Mouse (Mus musculus): ENCODE data around the gene Rap1gds1.

The Rap1gds1 gene

DNA sequence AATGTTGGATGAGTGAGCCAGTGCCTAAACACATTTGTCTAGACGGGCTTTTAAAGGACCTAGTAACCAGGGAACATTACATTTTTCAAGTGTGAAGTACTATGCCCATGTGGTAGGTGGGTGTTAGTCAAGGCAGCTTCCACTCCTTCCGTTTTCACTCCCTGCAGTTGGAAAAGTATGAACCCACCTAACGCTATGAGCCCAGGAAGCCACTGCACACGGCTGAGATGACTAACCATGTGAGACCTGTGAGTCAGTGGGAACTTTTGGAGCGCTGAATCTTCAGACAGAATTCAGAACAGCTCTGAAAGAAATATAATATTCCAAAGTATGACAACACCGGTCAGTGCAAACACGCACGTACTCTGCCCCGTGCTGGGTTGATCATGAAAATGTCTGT lies 125.9 kb downstream of the Rap1gds1 start:
- no peak for DNase-seq (ENCODE audit: low read depth in 1 of 2, low spot score in 2 of 2)

DNA sequence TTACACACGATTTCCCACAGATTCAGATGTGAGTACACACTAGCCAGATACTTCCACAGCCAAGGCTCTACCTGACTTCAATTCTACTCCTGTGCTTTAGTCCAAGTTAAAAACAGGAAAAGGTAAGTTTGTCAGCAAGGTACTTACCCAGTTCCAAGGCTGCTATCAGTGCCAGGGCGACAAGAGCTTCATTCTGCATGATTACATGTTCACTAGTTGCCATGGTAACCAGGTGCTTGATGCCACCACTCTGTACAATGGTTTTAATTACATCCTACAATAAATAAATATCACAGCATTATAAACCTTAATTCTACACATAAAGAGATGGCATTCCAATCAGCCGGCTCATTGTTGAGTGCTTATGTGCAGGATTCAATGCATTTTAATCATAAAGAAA lies 129.5 kb downstream of the Rap1gds1 start:
- no peak for DNase-seq (ENCODE audit: low read depth in 1 of 2, low spot score in 2 of 2)

DNA sequence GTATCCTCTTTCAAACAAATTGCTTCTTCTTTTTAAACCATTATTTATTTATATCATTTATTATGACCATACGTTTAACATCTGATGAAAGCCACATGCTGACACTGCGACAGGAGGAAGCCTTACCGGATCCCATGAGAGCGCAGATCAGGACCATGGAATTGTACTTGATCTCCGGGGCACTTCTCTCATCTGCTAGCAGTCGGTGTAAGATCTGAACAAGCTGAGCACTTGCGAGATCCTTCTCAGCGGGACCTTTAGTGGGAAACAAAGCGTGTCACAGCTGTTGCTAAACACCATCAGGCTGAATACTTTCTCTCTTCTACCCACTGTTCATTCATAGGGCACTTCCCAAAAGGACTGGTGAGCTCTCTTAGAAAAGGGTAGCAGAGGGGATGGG lies 133.4 kb downstream of the Rap1gds1 start:
- DNase-seq (ENCODE audit: low read depth in 1 of 2, low spot score in 2 of 2), result no peak

DNA sequence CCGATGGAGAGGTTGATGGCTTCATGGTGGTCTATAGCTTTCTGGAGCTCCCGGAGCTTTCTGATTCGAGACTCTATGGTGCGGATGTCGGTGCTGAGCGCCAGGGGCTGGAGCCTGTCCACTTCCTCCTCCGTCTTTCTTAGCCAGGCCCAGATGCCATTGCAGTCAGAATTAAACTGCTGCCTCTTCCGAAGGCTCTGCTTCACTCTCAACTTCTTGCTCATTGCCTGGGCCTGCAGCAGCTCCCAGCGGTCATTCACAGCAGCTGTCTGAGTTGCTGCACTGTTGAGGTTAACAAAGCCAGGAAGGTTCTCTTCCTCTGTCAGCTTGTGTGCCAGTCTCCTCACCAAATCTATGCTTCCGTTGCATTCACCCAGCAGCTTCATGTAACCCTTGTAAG lies 137.8 kb downstream of the Rap1gds1 start:
- no peak for DNase-seq (ENCODE audit: low read depth in 1 of 2, low spot score in 2 of 2)

DNA sequence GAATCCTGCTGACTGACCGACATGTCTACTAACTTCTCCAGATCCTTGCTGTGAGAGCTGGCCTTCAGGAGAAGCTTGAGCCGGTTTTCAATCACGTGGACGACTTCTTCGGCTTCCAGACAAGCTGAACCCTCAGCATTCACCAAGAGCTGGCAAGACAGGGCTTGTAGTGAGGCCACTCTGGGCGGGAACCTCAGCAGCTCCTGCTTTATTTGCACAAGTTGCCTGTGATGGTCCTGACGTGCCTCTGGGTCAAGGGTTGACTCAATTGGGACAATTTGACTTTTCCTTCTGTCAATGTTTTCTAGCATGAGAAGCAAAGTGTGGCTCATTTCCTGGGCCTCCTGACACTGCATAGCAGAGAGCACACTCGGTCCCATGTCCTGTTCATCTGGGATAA lies 138.2 kb downstream of the Rap1gds1 start:
- DNase-seq (ENCODE audit: low read depth in 1 of 2, low spot score in 2 of 2), result no peak

DNA sequence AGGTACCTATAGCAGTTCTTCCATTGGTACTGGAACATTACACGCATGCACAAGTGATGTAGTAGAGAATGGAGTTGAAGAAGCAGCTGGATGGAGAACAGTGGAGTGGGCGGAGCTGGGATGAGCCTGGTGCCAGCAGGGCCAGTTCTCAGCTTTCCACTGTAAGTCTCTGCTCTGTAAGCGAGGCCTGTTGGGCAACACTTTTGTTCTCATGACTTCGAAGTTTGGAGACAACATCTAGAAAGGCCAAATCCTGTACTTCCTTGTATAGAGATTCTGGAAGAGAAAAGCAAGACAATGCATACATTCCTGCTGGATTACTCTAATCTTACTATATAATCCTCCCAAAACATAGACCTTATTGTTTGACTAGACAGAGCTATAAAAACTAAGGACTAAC lies 147.6 kb downstream of the Rap1gds1 start:
- DNase-seq (ENCODE audit: low read depth in 1 of 2, low spot score in 2 of 2), result no peak

DNA sequence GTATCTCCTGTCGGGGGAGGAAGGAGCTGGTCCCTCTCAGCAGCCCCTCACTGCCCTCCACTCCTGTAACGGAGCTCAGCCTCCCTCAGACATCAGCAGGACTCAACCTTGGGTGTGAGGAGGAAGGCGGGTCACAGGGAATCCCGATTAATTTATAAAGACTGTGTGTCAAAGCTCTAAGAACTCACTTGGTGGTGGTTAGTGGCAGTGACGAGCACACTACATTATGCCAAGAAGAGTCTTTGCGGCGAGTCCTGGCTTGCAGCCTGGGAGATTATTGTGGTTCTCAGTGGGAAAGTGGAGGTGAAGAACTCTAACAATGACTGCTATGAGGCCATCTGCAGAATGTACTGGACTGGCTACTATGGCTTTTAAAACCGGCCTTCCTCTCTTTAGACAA lies 148.8 kb downstream of the Rap1gds1 start:
- DNase-seq (ENCODE audit: low read depth in 1 of 2, low spot score in 2 of 2), result no peak

DNA sequence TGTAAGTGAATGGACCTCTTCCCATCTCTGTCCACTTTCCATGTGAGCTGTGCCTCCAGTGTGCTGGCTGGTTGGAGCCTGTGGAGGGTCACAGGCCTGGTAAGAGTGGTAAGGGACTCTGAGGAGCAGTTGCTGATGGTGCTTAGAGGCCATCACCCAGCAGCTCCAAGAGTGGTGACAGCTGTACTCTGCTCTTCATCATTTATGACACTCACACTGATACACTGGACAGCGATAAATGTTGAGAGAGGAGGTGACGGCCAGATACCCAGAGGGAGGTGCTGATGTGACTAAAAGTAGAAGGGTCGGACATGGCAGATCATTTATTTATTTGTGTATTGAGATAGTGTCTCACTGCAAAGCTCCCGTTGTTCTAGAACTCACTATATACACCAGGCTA lies 156.8 kb downstream of the Rap1gds1 start:
- no peak for DNase-seq (ENCODE audit: low read depth in 1 of 2, low spot score in 2 of 2)

DNA sequence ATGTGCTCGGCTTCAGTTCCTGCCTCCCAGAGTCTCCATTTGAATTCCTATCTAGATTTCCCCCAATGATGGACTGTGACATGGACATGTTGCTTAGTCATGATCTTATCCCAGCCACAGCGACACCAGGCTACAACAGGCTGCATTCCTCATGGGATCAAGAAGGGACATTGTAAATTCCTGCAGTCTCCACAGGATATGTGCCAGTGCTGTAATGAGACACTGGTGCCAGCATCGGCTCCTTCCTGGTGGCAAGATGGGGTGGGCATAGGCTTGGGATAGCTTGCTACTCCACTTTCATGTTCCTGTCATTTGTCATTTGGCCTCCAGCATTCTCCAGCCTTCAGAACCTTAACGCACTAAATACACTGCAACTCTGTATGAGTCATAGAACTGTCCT lies 158.0 kb downstream of the Rap1gds1 start:
- no peak for DNase-seq (ENCODE audit: low read depth in 1 of 2, low spot score in 2 of 2)

DNA sequence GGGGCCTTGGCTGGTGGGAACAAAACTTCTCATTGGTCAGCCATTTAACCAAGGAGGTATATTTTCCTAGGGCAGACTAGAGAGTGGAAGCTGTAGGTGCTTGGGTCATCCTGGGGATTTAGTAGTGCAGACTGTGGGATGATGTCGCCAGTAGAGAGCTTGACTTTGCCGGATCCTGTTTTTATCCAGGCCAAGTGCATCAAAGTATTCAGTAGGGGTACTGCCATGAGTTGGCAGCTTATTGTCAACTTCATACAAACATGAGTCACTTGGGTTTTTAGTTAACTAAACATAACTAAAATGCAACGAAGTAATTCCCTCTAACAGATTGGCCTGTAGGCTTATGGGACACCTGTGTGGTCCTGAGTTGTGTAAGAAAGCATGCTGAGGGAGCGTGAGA lies 158.4 kb downstream of the Rap1gds1 start:
- DNase-seq (ENCODE audit: low read depth in 1 of 2, low spot score in 2 of 2), result no peak

DNA sequence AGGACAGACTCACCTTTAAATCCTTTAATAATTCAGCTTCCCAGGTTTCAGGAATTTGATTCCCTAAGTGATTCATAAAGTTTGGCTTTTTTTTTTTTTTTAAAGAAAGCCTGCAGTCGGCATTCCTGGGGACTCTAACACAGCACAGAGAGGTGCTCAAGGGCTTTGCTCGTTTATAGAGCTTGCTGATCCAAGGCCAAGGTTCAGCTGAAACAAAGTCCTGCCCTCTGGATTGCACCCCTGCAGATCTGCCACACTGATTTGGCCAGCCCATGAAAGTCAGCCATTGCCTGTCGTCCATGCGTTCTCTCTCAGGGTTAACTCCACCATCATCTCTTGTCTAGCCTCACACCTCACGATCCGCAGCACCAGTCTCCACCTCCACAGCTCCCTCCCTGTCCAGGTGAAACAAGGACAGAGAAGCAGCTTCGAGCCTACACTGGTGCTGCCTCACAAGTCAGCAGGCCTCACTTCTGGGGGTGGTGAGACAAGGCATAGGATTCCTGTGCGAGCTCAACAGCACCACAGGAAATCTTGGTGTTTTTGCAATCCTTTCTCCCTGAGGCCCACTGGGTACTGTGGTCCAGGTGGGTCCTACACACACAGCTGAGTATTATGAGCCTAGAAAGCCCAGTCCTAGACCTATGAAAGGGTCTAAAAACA lies 160.2 kb downstream of the Rap1gds1 start:
- DNase-seq (ENCODE audit: low read depth in 1 of 2, low spot score in 2 of 2), result no peak

DNA sequence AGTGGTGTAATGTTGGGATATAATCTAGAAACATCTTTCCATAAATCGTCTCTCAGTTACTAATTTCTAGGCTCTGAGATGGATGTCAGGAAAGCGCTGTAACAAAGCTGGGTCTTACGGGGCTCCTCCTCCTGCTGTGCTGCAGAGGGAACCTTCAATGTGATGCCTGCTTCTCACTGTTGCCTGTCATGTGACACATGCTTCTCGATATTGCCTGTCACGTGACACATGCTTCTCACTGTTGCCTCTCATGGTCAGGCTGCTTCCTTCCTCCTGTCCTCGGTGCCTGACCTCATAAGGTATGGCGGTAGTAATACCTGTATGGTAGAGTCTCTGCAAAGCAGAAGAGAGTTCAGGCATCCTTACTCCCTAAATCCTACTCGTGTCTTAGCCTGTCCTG lies 162.5 kb downstream of the Rap1gds1 start:
- DNase-seq (ENCODE audit: low read depth in 1 of 2, low spot score in 2 of 2), result no peak

DNA sequence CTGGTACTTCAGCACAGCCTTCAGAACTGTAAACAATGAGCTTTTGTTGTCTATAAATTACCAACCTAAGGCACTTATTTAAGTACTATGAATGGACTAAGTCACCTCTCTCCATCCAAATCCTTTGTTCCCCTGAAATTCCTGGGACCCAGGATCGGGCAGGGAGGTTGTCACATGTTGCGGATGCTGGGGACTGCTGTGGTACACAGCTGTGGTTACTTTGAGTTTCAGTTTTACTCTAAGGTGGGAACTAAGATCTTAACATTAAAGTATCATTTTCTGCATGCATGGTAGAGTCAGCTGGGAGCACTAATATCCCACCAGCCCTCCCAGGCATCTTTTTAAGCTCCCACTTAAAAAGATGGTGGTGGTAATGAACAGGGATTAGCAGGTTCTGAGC lies 165.7 kb downstream of the Rap1gds1 start:
- DNase-seq (ENCODE audit: low read depth in 1 of 2, low spot score in 2 of 2), result no peak

DNA sequence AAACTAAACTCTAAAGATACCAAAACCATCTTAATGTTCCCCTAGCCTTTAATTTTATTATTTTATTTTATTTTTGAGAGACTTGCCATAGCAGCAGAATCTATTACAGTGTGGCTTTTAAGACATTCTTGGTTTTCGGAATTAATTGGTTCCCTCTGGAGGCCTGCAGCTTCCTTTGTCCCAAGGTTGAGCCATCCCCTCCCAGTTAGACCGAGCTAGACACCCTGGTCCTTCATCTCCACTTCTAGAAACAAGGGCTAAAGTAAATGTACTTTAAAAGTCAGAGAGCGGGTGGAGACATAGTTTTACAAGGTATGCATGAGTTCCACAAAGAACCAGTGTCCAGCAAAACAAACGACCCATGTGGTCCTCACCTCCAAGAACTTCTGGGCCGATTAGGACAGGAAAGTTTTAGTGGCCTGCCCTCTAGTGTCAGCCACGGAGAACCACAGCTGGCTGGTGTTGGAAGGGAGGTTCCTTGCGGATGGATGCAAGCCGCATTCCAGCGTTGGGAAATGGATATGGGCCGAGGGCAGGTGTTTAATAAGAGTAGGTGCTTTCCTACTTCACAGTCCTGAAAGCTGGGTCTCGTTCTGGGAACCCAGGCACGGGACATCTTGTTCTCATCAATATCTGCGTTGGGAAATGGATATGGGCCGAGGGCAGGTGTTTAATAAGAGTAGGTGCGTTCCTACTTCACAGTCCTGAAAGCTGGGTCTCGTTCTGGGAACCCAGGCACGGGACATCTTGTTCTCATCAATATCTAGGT lies 168.7 kb downstream of the Rap1gds1 start:
- no peak for DNase-seq (ENCODE audit: low read depth in 1 of 2, low spot score in 2 of 2)

DNA sequence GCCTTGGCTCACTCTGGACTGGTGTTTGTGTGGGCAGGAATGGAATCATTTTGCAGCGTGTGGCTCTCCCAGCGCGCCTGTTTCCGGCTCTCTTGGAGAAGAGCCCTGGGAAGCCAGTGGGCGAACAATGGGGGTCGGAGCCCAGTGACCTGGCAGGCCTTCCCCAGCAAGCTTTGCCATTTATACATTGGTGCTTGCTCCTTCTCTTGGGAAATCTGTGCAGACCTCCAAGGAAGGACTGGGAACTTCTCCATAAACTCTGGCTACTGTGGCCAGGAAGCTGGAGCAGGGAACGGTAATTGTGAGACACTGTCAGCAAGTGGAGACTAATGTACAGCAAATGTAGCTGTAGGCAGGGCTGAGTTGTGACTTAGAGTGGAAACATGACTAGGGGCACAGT lies 169.3 kb downstream of the Rap1gds1 start:
- no peak for DNase-seq (ENCODE audit: low read depth in 1 of 2, low spot score in 2 of 2)

DNA sequence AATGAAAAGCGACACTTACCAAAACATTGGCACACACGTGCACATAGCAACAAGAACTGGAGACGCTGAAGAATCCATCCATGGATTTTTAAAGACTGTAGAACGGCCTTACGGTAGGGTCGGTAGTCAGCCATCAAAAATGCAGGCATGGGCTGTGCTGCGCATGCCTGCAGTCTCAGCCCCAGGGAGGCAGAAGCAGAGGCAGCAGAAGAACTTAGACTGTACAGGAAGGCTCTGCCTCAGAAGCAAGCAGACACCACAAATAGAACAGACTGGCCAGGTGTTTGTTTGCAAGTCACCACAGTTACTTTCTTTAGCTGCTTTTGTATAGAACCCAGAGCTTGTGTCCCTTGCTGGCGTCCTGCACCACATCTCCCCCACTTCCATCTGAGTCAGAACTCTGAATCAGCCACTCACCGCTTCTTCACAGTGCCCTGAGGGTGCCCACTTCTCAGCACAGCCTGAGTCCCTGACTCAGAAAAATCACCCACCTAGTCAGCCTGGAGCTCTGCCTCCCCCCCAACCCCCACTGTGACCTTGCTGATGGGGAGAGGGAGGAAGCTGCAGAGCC lies 174.3 kb downstream of the Rap1gds1 start:
- no peak for DNase-seq (ENCODE audit: low read depth in 1 of 2, low spot score in 2 of 2)

DNA sequence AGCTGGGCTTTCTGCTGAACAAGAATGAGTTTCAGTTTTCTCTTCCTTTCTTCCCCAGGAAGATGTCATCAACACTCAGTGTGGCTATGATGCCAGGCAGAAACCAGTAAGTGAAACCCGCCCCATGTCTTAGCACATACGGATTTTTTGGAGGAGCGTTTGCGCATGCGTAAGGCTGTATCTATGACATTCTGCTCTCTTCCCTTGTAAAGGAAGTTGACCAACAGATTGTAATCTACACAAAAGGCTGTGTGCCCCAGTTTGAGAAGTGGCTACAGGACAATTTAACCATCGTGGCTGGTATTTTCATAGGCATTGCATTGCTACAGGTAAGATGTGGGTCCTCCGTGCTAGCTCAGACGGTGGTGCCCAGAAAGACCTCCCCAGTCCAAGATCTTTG lies 176.9 kb downstream of the Rap1gds1 start:
- no peak for DNase-seq (ENCODE audit: low read depth in 1 of 2, low spot score in 2 of 2)

DNA sequence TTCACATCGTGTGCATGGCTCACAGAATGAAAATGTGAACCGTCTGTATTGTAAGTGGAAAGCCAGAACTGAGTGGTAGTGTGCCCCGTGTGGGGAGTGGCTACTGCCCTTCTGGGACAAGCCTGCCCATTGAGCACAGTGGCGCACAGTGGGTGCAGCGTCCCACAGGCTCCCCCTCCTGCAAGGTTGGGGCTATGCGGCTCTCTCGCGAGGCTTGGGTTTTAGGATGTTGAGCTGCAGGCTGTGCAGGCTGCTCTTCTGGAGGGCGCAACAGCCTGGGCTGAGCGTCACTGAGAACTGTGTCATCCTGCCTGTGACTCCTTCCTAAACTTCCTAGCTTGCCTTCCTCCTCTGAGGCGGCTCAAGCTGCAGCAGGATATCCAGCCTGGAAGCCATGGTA lies 177.5 kb downstream of the Rap1gds1 start:
- DNase-seq (ENCODE audit: low read depth in 1 of 2, low spot score in 2 of 2), result no peak

DNA sequence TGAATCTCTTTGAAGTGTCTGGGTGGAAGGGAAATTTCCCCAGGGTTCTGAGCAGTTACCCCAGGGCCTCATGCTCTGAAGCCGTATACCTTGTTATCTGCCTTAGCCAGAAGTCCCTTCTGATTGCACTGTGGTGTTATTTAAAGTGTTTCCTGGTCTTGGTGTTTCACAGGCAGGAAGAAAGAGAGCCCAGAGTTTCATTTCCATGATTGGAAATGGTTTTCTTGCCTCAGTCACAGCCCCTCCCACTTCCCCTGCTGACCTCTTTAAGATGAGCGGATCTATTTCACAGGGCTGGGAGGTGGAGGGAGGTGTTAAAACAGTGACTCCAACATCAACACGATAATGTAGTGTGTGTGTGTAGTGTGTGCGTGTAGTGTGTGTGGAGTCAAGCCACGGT lies 181.5 kb downstream of the Rap1gds1 start:
- DNase-seq (ENCODE audit: low read depth in 1 of 2, low spot score in 2 of 2), result no peak

DNA sequence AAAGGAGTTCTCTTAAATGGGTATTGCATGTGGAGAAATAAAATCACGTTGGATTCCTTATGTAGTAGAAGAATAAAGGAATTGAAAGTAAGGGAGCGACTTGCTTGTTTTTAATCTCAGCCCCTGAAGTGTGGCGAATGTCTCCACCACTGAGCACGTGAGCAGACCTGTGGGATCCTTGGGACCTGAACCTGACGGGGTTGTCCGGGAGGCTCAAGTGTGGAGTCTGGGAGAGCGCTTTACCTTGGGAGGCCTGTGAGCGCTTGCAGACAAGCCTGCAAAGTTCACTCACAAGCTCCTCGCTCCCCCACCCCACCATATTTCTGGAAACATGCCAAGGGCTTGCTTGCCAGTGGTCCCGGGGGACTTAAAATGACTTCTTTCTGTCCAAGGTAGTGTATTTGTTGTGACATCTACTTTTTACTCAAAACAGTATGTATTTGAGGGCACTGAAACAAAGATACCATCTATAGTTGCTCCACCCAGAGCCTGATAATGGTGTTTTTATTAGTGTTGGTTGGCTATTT lies 185.2 kb downstream of the Rap1gds1 start:
- no peak for DNase-seq (ENCODE audit: low read depth in 1 of 2, low spot score in 2 of 2)

DNA sequence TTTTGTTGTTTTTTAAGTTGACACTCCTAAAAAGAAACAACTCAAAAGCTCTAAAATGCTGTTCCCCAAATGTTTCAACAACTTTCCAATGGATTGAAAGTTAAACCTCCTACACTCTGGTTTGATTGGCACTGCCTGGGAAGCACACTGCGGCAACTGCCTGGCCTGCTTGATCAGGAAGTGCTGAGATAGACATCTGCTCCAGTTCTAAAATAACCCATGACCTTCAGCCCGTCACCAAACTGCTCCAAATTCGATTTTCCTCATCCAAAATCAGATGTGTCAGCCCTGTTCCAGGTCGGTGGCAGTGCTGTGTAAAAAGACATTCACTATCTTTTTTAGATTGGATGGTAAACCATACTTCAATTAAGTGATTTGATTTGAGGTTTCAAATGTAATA lies 185.8 kb downstream of the Rap1gds1 start:
- DNase-seq (ENCODE audit: low read depth in 1 of 2, low spot score in 2 of 2), result no peak

DNA sequence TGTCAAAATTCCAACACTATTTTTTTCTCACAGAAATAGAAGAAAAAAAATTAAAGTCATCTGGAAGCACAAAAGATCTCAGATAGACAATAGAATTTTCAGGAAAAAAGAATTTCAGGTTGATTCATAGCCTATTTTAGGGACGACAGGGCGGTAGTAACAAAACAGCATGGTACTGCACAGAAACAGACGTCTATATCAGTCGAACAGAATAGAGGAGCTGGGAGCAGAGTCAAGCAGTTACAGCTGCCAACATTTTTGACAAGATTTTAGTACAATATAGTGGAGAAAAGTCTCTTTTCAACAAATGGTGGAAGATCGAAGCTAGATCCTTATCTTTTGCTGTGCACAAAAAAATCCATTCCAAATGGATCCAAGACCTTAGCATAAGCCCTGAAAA lies 188.9 kb downstream of the Rap1gds1 start:
- no peak for DNase-seq (ENCODE audit: low read depth in 1 of 2, low spot score in 2 of 2)
